Mouse (Mus musculus) liver, embryonic 11.5 days (tissue): ENCODE data around the gene Gga1. TPM values are rescaled to one million over a fixed set of nuclear protein-coding genes. Genes with fewer than 3 reads are reported as not detected.

Experiments used
- ATAC-seq: fragments of 200-750 bp; cut with Nextera tagmentation; replicated peaks from 2 replicates; pipeline ENCODE4 v1.8.0; 2017; ENCODE audit warnings: moderate number of reproducible peaks, mild to moderate bottlenecking, moderate TSS enrichment, moderate library complexity; ENCODE audit not compliant: low FRiP score
- DNase-seq: peaks from one replicate; pipeline ENCODE4 v3.0.0-alpha.2; 2017; ENCODE audit warnings: low spot score
- H3K27ac ChIP-seq: fragments of 300-500 bp; sonication (generic); 2 replicates; pipeline ENCODE4 v1.5.1; 2014; ENCODE audit warnings: mild to moderate bottlenecking, low read depth, low read length, control low read depth
- H3K27me3 ChIP-seq: fragments of 300-500 bp; sonication (generic); replicated peaks from 2 replicates; pipeline ENCODE4 v1.6.1; 2014; ENCODE audit warnings: low read length, mixed read lengths; ENCODE audit not compliant: control insufficient read depth, insufficient read depth
- H3K36me3 ChIP-seq: fragments of 300-500 bp; sonication (generic); 2 replicates; pipeline ENCODE4 v1.6.1; 2014; ENCODE audit warnings: mild to moderate bottlenecking, low read length, moderate library complexity, mixed read lengths; ENCODE audit not compliant: control insufficient read depth, insufficient read depth
- H3K4me1 ChIP-seq: fragments of 300-500 bp; sonication (generic); replicated peaks from 2 replicates; pipeline ENCODE4 v1.6.1; 2014; ENCODE audit warnings: low read length, mixed read lengths; ENCODE audit not compliant: control insufficient read depth, insufficient read depth
- H3K4me2 ChIP-seq: fragments of 300-500 bp; sonication (generic); 2 replicates; pipeline ENCODE4 v1.6.1; 2014; ENCODE audit warnings: mild to moderate bottlenecking, control low read depth, moderate library complexity
- H3K4me3 ChIP-seq: fragments of 300-500 bp; sonication (generic); 2 replicates; pipeline ENCODE4 v1.5.1; 2014; ENCODE audit warnings: low read depth, low read length, control low read depth
- H3K9ac ChIP-seq: fragments of 300-500 bp; sonication (generic); 2 replicates; pipeline ENCODE4 v1.6.1; 2014; ENCODE audit warnings: low read depth, low read length, control low read depth
- H3K9me3 ChIP-seq: fragments of 300-500 bp; sonication (generic); 2 replicates; pipeline ENCODE4 v1.6.1; 2016; ENCODE audit warnings: low read length, inconsistent platforms, mixed read lengths; ENCODE audit not compliant: control insufficient read depth
- WGBS: fragments of 180-500 bp; shearing (Covaris S2); extraction: QIAGEN DNeasy Blood & Tissue Kit; methylation state at CpG from one replicate; pipeline ENCODE4 v1.1.7; 2014; 5-methylcytosine and 5-hydroxymethylcytosine counted together
- microRNA-seq: library from miRNA; unstranded; fragments of <30 nt; microRNA quantifications from one replicate; pipeline ENCODE4, GENCODE M21; 2017; ENCODE audit warnings: borderline number of aligned reads
- polyA plus RNA-seq: library from polyadenylated mRNA; unstranded; fragments of >200 nt; fragmentation: Nextera tagmentation; extraction: Ambion mirVana; gene quantifications from 2 replicates; pipeline ENCODE4 v1.2.1, GENCODE M21; 2014

Gene Gga1
- polyA plus RNA-seq, 1 experiment from 2014 or later = 40.8 TPM

DNA sequence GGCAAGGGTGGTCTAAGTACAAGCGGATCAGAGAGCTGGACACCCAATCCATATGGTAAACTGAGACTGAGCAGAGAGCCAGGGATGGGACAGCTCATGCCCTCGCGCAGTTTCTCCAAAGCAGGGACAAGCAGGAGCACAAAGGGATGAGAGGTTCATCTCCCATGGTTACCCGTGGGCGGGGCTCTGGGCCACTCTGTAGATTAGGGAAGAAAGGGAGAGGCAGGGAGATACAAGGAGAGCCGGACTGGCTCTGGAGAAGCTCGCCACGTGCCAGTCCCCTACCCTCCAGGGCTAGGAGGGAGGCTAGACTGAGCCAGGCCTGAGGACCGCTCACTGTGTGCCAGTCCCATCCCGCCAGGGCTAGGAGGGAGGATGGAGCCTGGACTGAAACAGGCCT, 60.3 kb downstream of the Gga1 start:
- Histone ChIP-seq H3K4me3 (0 out of 2 replicates have a peak overlapping the region, but pooled peaks have one; percentile 83), H3K36me3 (peaks cover 34% of the 10 kb centered on the region), H3K9ac (no peak overlapping the region), H3K4me1 (peaks cover 15% of the 10 kb centered on the region), H3K27me3 (no peaks in the 10 kb centered on the region), H3K27ac (no peak overlapping the region), H3K4me2 (no peak overlapping the region), H3K9me3 (no peaks in the 10 kb centered on the region)
- ATAC-seq = no peak
- 92% methylated on average over 10 of the region's 10 CpGs for WGBS
- DNase-seq = no peak

DNA sequence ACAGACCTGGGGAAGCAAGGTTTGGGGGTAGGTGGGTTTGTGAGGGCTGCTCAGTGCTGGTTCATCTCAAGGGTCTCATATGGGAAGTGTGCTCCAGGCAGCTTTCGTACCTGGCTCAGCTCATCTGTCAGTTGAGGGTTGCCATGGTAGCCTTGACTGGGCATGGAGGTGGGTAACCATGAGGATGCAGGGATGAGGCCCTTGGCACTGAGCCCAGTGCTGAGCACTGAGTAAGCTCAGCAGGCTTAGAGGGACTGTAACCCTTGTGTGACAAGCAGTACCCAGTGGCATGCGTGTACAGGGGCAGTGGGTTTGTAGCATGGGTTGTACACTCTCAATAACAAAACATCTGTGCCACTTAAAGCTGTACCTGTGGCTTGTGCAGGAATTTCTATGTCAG, 61.0 kb downstream of the Gga1 start:
- H3K4me3 ChIP-seq = no peak overlapping the region
- 92% methylated on average over 2 of the region's 2 CpGs for WGBS
- ATAC-seq (no peak), DNase-seq (no peak)
- H3K27ac ChIP-seq = no peak overlapping the region
- peaks cover 34% of the 10 kb centered on the region for H3K36me3 ChIP-seq
- H3K4me1 ChIP-seq = peaks cover 17% of the 10 kb centered on the region
- H3K9me3 ChIP-seq = no peaks in the 10 kb centered on the region
- H3K4me2 ChIP-seq = no peak overlapping the region
- H3K27me3 ChIP-seq = no peaks in the 10 kb centered on the region
- H3K9ac ChIP-seq = no peak overlapping the region

DNA sequence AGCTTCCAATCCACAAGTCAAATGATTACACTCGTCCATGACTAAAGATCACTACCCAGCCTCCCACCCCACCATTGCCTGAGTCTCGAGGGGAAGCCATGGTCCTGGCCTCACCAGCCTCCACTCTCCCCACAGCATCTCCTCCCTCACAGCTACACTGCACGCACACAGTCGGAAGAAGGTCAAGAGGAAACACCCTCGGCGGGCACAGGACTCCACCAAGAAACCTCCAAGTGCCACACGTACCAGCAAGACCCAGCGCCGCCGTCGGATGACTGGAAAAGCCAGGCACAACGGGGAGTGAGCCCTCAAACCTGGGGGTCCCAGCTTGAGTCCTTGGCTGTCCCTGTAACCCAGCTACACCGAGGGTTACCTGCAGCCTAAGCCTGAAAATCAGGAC, 63.3 kb downstream of the Gga1 start:
- WGBS = 92% methylated on average over 13 of the region's 13 CpGs
- no peak for DNase-seq
- peaks cover 34% of the 10 kb centered on the region for H3K36me3 ChIP-seq

DNA sequence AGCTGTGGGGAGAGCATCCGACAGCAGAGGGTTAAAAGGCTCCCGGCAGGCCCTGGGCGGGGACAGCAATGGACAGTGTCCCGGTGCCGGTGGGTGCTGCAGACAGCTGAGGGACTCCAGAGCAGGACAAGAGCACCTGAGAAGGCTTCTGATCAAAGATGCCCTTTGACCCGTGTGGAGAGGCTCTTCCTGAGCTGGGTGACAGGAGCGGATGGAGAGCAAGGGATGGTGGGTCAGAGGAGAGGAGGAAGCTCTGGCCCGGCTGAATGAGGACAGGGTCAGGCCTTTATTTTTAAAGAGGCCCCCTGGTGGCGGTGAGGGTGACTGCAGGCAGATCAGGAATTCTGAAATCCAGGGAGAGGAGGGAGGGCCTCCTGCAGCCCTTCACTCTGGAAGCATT, 65.7 kb downstream of the Gga1 start:
- Histone ChIP-seq H3K4me1 (peaks cover 2% of the 10 kb centered on the region), H3K4me2 (peak overlapping the region; percentile 61), H3K9me3 (no peaks in the 10 kb centered on the region), H3K4me3 (peak overlapping the region; percentile 25), H3K9ac (peak overlapping the region; percentile 47), H3K27me3 (peaks cover 9% of the 10 kb centered on the region), H3K27ac (peak overlapping the region; percentile 19; the same call in 1 of the 2 replicates), H3K36me3 (peaks cover 26% of the 10 kb centered on the region)
- peak; percentile 81 for DNase-seq
- peak; percentile 63 for ATAC-seq
- 15% methylated on average over 9 of the region's 9 CpGs for WGBS

More for the DNA sequence above, 63.3 kb downstream of the Gga1 start:
- Histone ChIP-seq H3K4me2 (no peak overlapping the region), H3K4me3 (no peak overlapping the region), H3K27me3 (no peaks in the 10 kb centered on the region), H3K27ac (no peak overlapping the region), H3K9ac (no peak overlapping the region), H3K9me3 (no peaks in the 10 kb centered on the region), H3K4me1 (peaks cover 14% of the 10 kb centered on the region)
- no peak for ATAC-seq

Small RNAs within 50 kb of the gene (microRNA-seq; reads per million reads assigned to microRNA genes)
- 1.8 reads per million for gene Mir6955

Other genes starting within 250 kb of the Gga1 start
- not detected in 2 replicates for gene Elfn2, start 158.4 kb upstream of the Gga1 start, polyA plus RNA-seq
- 12.4 and 19.2 TPM in 2 replicates for gene Mfng, start 103.7 kb upstream of the Gga1 start, polyA plus RNA-seq
- 2.3 and 2.7 TPM in 2 replicates for gene Card10, start 74.1 kb upstream of the Gga1 start, polyA plus RNA-seq
- 21.9 and 23.9 TPM in 2 replicates for gene Cdc42ep1, start 34.6 kb upstream of the Gga1 start, polyA plus RNA-seq
- gene Lgals2, start 21.7 kb upstream of the Gga1 start, polyA plus RNA-seq = 6.9 and 11.4 TPM in 2 replicates
- 0.55 and 0.99 TPM in 2 replicates for gene Gm49510, start 22.5 kb downstream of the Gga1 start, polyA plus RNA-seq
- 69.4 and 70.3 TPM in 2 replicates for gene Sh3bp1, start 22.6 kb downstream of the Gga1 start, polyA plus RNA-seq
- 23.7 and 23.8 TPM in 2 replicates for gene Pdxp, start 36.7 kb downstream of the Gga1 start, polyA plus RNA-seq
- 761 and 837 TPM in 2 replicates for gene Lgals1, start 49.5 kb downstream of the Gga1 start, polyA plus RNA-seq
- gene Nol12, start 57.7 kb downstream of the Gga1 start, polyA plus RNA-seq = 69.6 and 75.3 TPM in 2 replicates
- 46.7 and 50.7 TPM in 2 replicates for gene Triobp, start 70.5 kb downstream of the Gga1 start, polyA plus RNA-seq
- 124 and 138 TPM in 2 replicates for gene H1f0, start 151.3 kb downstream of the Gga1 start, polyA plus RNA-seq
- 0.22 and 0.34 TPM in 2 replicates for gene Galr3, start 164.7 kb downstream of the Gga1 start, polyA plus RNA-seq
- gene Ankrd54, start 185.7 kb downstream of the Gga1 start, polyA plus RNA-seq = 57.2 and 61.5 TPM in 2 replicates
- gene Eif3l, start 198.0 kb downstream of the Gga1 start, polyA plus RNA-seq = 257 and 291 TPM in 2 replicates
- gene Micall1, start 231.7 kb downstream of the Gga1 start, polyA plus RNA-seq = 4.1 and 5.7 TPM in 2 replicates